Mouse (Mus musculus): Measurements from ENCODE around the gene Eef1a2.

Gene Eef1a2

DNA sequence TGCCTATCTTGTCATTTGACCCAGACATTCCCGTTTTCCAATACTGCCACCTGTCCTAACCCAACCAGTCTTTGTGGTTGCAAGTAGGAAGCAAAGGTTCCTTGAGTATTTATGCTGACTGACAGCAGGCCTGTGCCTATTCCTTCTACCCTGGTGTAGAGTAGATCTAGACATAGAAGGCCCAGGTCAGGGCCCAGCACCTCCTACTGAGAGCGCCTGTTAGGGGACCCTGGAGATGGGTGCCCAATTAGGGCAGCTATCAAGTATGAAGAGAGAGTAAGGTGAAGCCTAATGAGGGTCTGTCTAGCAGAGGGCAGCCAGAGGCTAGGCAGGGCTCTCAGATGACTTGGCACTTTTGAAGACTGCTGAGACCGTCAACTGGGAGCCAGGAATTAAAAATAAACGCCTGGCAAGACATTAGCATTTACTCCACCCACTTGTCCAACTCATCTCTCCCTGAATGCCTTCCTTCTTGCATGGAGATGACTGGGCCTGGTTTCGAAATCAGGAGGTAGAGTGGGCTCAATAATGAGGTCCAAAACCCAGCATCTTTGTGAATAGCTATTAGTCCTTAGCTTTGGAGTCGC, 995 bp upstream of the Eef1a2 start:
- DNase-seq, result peak; percentile 96

DNA sequence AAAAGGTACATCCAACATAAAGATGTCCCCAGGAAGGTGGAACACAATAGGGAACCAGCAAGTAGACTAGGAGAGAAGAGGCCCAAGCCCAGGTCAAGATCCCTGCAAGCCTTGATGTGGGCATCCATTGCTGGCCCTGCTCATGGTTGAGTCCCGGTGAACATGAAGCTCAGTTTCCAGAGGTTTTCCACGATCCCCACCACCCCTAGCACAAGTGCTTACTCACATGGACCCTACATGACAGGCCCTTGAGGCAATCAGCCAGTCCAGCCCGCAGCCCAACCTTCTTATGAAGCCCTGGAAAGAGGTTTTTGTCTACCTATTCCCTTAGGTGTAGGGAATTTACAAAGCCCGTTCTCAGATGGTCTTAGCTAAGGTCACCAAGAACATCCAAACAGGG, 366 bp upstream of the Eef1a2 start:
- DNase-seq, result peak; percentile 93

GRCm38 (mm10) chr2:181155801-181156200, 1.0 kb downstream of the Eef1a2 start:
- DNase-seq, result peak; percentile 97

GRCm38 (mm10) chr2:181154831-181155415, 1.9 kb downstream of the Eef1a2 start:
- peak; percentile 92 for DNase-seq

- no peak for DNase-seq
Measured at GRCm38 (mm10) chr2:181154361-181154760, 2.5 kb downstream of the Eef1a2 start.

GRCm38 (mm10) chr2:181153837-181154236, 3.0 kb downstream of the Eef1a2 start:
- no peak for DNase-seq

GRCm38 (mm10) chr2:181153131-181153530, 3.7 kb downstream of the Eef1a2 start:
- DNase-seq, result no peak

DNA sequence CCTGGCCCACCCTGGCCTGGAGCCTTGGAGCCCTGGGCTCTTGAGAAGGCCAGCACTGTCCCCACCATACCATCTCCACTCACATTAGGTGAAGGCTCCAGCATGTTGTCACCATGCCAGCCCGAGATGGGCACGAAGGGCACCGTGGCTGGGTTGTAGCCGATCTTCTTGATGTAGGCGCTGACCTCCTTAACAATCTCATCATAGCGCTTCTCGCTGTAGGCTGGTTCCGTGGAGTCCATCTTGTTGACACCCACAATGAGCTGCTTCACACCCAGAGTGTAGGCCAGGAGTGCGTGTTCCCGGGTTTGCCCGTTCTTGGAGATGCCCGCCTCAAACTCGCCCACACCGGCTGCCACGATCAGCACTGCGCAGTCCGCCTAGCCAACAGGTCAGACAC, 4.1 kb downstream of the Eef1a2 start:
- DNase-seq, result peak; percentile 91

DNA sequence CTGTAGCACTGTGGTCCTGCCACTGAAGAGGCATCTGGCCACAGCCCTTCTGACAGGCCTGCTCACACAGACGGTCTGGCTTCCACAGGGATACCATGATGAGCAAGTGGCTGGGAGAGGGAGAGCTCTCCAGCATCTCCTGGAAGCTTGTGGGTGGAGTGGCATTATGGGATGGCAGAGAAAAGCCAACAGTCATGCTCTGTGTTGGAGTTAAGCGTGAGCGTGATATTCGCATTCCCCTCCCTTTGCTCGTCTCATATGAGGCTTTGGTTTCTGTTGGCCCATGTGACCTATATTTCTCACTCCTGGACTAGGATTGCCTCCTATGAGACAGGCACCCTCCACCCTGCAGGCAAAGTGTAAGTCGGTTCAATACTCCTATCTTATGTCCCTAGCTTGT, 6.5 kb downstream of the Eef1a2 start:
- DNase-seq, result no peak

DNA sequence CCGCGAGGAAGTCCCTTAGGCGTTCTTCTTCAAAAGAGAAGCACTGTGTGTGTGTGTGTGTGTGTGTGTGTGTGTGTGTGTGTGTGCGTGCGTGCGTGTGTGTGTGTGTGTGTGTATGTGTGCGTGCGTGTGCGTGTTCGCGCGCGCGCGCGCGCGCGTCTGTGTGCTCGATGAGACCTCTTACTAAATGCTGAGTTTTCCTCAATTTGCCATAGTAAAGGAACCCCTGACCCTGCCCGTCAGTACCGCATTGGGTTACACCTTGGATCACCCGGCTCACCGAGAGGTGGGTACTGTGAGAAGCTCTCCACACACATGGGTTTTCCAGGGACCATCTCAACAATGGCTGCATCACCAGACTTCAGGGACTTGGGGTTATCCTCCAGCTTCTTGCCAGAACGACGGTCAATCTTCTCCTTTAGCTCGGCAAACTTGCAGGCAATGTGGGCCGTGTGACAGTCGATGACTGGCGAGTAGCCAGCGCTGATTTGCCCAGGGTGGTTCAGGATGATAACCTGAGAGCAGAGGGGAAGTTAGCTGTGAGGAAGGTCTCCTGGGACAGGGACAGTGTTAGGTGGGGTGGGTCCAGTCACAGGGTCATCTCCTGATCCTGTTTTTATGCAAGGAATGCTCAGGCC, 8.4 kb downstream of the Eef1a2 start:
- peak; percentile 92 for DNase-seq

DNA sequence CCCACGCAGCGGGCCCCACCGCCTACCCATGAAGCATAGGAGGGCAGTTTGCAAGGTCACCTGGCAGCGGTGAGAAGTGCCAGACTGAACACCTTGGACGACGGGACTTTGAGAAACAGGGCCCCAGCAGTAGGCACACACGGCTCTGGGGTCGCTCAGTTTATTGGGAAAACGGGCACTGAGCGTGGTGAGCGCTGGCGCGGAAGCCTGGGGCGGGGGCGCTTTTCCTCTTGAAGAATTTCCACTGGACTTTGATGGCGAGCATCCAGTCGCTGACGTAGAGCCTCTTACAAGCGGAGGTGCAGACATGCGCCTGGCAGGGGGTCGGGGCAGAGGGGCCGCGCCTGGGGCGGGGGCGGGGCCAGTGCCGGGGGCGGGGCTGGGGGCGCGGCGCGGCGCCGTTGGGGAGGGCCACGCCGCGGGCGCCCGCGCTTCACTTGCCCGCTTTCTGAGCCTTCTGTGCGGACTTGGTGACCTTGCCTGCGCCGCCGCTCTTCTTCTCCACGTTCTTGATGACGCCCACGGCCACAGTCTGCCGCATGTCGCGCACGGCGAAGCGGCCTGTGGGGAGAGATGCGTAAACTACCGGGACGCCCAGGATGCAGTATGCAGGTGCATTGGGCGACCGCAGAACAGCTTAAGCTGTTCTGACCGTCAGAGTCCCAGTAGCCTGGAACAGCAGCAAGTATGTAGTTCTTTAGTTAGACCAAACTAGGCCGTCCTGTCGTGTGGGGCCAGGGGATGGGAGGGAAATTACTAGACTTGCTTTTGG, 9.1 kb downstream of the Eef1a2 start:
- peak; percentile 96 for DNase-seq

GRCm38 (mm10) chr2:181146976-181147545, 9.8 kb downstream of the Eef1a2 start:
- DNase-seq, result peak; percentile 95

GRCm38 (mm10) chr2:181144675-181145074, 12.1 kb downstream of the Eef1a2 start:
- DNase-seq, result no peak

DNA sequence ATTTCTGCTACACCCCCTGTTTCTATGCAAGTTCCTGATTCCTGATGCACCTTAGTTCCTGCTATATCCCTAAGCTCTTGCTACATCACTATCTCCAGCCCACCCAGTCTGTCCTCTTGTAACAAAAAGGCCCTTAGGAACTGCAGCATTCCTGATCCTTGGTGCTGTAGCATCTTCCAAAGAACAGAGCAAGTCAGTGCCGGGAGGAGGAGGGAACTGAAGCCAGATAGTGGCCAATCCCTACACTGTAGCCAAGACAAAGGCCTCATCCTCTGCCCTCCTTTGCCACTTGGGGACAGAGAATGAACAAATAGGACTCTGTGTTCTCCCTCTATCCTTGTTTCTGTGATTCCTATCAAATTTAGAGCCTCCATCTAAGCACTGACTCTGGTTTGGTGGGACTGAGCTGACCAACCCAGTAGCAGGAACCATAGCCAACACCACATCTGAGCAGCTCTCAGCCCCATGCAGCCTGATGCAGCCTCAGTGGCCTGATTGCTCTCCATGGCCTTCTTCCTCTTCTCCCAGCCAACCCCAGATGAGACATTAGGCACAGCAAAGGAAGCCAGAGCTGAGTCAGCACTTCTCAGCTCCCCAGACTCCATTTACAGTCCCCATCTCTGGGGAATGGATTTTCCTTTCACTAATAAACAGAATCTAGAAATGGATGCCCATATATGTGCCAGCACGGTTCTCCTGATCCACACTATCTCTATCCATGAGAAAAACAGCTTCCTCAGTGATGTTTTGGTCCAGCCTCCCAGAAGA, 13.1 kb downstream of the Eef1a2 start:
- no peak for DNase-seq

DNA sequence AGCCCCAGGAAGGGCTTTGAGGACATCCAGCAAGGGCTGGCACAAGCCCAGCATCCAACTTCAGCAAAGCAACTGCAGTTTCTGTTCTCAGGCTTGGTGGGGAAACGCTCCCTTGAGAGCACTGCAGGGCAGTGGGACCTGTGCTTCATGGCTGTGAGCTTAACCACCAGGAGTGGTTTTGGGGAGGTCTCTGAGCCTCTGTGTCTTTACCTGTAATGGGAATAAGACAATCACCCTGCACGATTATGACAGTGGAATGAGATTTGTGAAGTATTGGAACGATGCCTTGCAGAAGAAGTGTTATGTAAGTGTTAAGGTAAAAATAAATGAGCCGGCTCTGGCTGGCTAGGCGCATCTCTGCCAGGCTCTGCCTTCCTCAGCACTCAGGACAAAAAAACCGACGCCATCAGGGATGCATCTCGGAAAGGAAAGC, 14.1 kb downstream of the Eef1a2 start:
- no peak for DNase-seq

GRCm38 (mm10) chr2:181139641-181140193, 17.1 kb downstream of the Eef1a2 start:
- no peak for DNase-seq

DNA sequence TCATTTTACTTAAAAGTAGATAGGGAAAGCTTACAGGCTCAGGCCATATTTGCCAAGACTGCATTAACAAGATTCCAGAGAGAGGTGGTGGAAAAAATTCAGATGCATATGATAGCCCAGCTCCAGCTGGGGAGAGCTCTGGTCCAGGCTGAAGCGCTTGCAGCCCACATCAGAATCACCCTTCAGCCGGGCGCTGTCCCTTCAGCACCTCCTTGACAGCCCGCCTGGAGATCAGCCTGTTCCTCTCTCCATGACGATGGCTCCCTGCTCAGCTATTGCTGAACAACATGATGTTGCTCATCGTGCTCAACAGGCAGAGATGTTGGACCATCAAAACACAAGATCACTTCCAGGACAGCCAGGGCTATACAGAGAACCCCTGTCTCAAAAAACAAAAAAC, 19.9 kb downstream of the Eef1a2 start:
- DNase-seq, result no peak

GRCm38 (mm10) chr2:181135446-181135818, 21.4 kb downstream of the Eef1a2 start:
- no peak for DNase-seq

- DNase-seq, result no peak
Measured at GRCm38 (mm10) chr2:181134591-181135445, 22.0 kb downstream of the Eef1a2 start, which contains the start of gene Kcnq2. TSS of gene Kcnq2 (minus strand) at chr2:181135300.

- no peak for DNase-seq
Measured at GRCm38 (mm10) chr2:181133837-181134590, 22.8 kb downstream of the Eef1a2 start.

Data from heart, adult 11 months (tissue).